Mouse (Mus musculus): Measurements from ENCODE around the gene Pnpt1.

The Pnpt1 gene

GRCm38 (mm10) chr11:29130385-29131355, at the start of gene Pnpt1:
Gene Pnpt1, plus strand, starts transcription at chr11:29130744.
- DNase-seq (ENCODE audit: low read depth), result peak; percentile 86

- no peak for DNase-seq (ENCODE audit: low read depth)
Measured at GRCm38 (mm10) chr11:29092403-29092802, 38.1 kb upstream of the Pnpt1 start.

GRCm38 (mm10) chr11:29098926-29099325, 31.6 kb upstream of the Pnpt1 start:
- no peak for DNase-seq (ENCODE audit: low read depth)

GRCm38 (mm10) chr11:29129862-29130384, 621 bp upstream of the Pnpt1 start:
- DNase-seq (ENCODE audit: low read depth), result no peak

- no peak for DNase-seq (ENCODE audit: low read depth)
Measured at GRCm38 (mm10) chr11:29140671-29141070, 10.1 kb downstream of the Pnpt1 start.

GRCm38 (mm10) chr11:29148901-29149300, 18.4 kb downstream of the Pnpt1 start:
- DNase-seq (ENCODE audit: low read depth), result no peak

- no peak for DNase-seq (ENCODE audit: low read depth)
Measured at GRCm38 (mm10) chr11:29163569-29163968, 33.0 kb downstream of the Pnpt1 start.

GRCm38 (mm10) chr11:29171959-29172391, 41.4 kb downstream of the Pnpt1 start:
- DNase-seq (ENCODE audit: low read depth), result peak; percentile 15

GRCm38 (mm10) chr11:29172563-29173124, 42.1 kb downstream of the Pnpt1 start, which contains the start of gene Ppp4r3b:
Gene Ppp4r3b, plus strand, starts transcription at chr11:29172890.
- DNase-seq (ENCODE audit: low read depth), result peak; percentile 98

- DNase-seq (ENCODE audit: low read depth), result peak; percentile 40
Measured at GRCm38 (mm10) chr11:29173125-29173631, 42.6 kb downstream of the Pnpt1 start.

GRCm38 (mm10) chr11:29173706-29174436, 43.3 kb downstream of the Pnpt1 start:
- DNase-seq (ENCODE audit: low read depth), result peak; percentile 3

GRCm38 (mm10) chr11:29179319-29179718, 48.8 kb downstream of the Pnpt1 start:
- no peak for DNase-seq (ENCODE audit: low read depth)

GRCm38 (mm10) chr11:29180657-29181056, 50.1 kb downstream of the Pnpt1 start:
- peak; percentile 2 for DNase-seq (ENCODE audit: low read depth)

- DNase-seq (ENCODE audit: low read depth), result no peak
Measured at GRCm38 (mm10) chr11:29181751-29182150, 51.2 kb downstream of the Pnpt1 start.

- DNase-seq (ENCODE audit: low read depth), result no peak
Measured at GRCm38 (mm10) chr11:29188981-29189380, 58.4 kb downstream of the Pnpt1 start.

GRCm38 (mm10) chr11:29203653-29204052, 73.1 kb downstream of the Pnpt1 start:
- no peak for DNase-seq (ENCODE audit: low read depth)

GRCm38 (mm10) chr11:29209774-29210173, 79.2 kb downstream of the Pnpt1 start:
- no peak for DNase-seq (ENCODE audit: low read depth)

All from fibroblast of lung, adult 2 months (primary cell).